Mouse (Mus musculus) embryonic fibroblast, embryonic 13.5 days (primary cell): ENCODE measurements around the gene Rab14.

Experiments used
- CTCF ChIP-seq: IDR thresholded peaks from 2 replicates; pipeline ENCODE4 v1.5.1; 2011; ENCODE audit warnings: mild to moderate bottlenecking, control low read depth, low read length, moderate library complexity, borderline replicate concordance; ENCODE audit not compliant: insufficient read depth
- POLR2A ChIP-seq: IDR thresholded peaks from 2 replicates; pipeline ENCODE4 v1.6.1; 2011; ENCODE audit warnings: low read depth, mild to moderate bottlenecking, control low read depth, low read length, moderate library complexity

GRCm38 (mm10) chr2:35161846-35162488 lies 39.0 kb downstream of the Rab14 start:
- TF ChIP-seq POLR2A, result no peak
- TF ChIP-seq CTCF, result no peak
